Mouse (Mus musculus) liver, adult 2 months (tissue): Measurements from ENCODE around the gene Olfr432. TPM values are rescaled to one million over a fixed set of nuclear protein-coding genes. Genes with fewer than 3 reads are reported as not detected.
A peak's percentile ranks its signal among the peaks of the same experiment; 100 is the strongest.
"Not testable (repeated sequence)": the region's sequence is repeated elsewhere in the genome, so short reads cannot be mapped to it uniquely, and the experiment has no call there.

Source experiments
- DNase-seq: peaks from one replicate; pipeline ENCODE4 v3.0.0-alpha.2; 2011; ENCODE audit warnings: low read depth, low spot score; ENCODE audit errors: extremely low read depth
- H3K27ac ChIP-seq: fragments of 200-500 bp; replicated peaks from 2 replicates; pipeline ENCODE4 v1.5.1; 2012; ENCODE audit warnings: low read depth, mild to moderate bottlenecking, control low read depth, inconsistent platforms, low read length; ENCODE audit not compliant: insufficient read depth
- H3K27me3 ChIP-seq: fragments of 200-500 bp; 2 replicates; pipeline ENCODE4 v1.6.1; 2012; ENCODE audit warnings: mild to moderate bottlenecking, moderate library complexity, low read length, inconsistent platforms; ENCODE audit not compliant: control insufficient read depth, insufficient read depth
- H3K36me3 ChIP-seq: fragments of 200-500 bp; 2 replicates; pipeline ENCODE4 v1.6.1; 2012; ENCODE audit warnings: low read length, inconsistent platforms; ENCODE audit not compliant: control insufficient read depth, insufficient read depth
- H3K4me1 ChIP-seq: fragments of 200-500 bp; 2 replicates; pipeline ENCODE4 v1.6.1; 2011; ENCODE audit warnings: low read length; ENCODE audit not compliant: control insufficient read depth, insufficient read depth
- H3K4me3 ChIP-seq: fragments of 200-500 bp; 2 replicates; pipeline ENCODE4 v1.5.1; 2011; ENCODE audit warnings: low read depth, mild to moderate bottlenecking, control low read depth, low read length, moderate library complexity; ENCODE audit not compliant: insufficient read depth
- H3K79me2 ChIP-seq: fragments of 200-500 bp; 2 replicates; pipeline ENCODE4 v1.6.1; 2012; ENCODE audit warnings: inconsistent platforms, mild to moderate bottlenecking, low read length, moderate library complexity; ENCODE audit not compliant: control insufficient read depth, insufficient read depth
- H3K9ac ChIP-seq: fragments of 200-500 bp; 2 replicates; pipeline ENCODE4 v1.6.1; 2012; ENCODE audit warnings: low read depth, mild to moderate bottlenecking, control low read depth, inconsistent platforms, low read length
- CTCF ChIP-seq: fragments of 200-500 bp; IDR thresholded peaks from 2 replicates; pipeline ENCODE4 v1.5.1; 2011; ENCODE audit warnings: low read depth, low read length, control low read depth
- POLR2A ChIP-seq: fragments of 200-500 bp; IDR thresholded peaks from 2 replicates; pipeline ENCODE4 v1.6.1; 2011; ENCODE audit warnings: low read length, control low read depth; ENCODE audit not compliant: insufficient read depth; ENCODE audit errors: extremely low read depth
- WGBS: fragments of 180-500 bp; shearing (Covaris S2); methylation state at CpG from one replicate; pipeline ENCODE4 v1.1.7; 2018; 5-methylcytosine and 5-hydroxymethylcytosine counted together
- polyA plus RNA-seq: library from polyadenylated mRNA; depleted of rRNA; stranded (reverse); fragments of >200 nt; gene quantifications from 2 replicates; pipeline ENCODE4 v1.2.3, GENCODE M21; 2012
- total RNA-seq: library from RNA; depleted of rRNA; stranded (reverse); fragments of >200 nt; gene quantifications from 2 replicates; pipeline ENCODE4 v1.2.3, GENCODE M21; 2014

Olfr432 gene
- total and polyA plus RNA-seq, 2 experiments, result not detected

DNA sequence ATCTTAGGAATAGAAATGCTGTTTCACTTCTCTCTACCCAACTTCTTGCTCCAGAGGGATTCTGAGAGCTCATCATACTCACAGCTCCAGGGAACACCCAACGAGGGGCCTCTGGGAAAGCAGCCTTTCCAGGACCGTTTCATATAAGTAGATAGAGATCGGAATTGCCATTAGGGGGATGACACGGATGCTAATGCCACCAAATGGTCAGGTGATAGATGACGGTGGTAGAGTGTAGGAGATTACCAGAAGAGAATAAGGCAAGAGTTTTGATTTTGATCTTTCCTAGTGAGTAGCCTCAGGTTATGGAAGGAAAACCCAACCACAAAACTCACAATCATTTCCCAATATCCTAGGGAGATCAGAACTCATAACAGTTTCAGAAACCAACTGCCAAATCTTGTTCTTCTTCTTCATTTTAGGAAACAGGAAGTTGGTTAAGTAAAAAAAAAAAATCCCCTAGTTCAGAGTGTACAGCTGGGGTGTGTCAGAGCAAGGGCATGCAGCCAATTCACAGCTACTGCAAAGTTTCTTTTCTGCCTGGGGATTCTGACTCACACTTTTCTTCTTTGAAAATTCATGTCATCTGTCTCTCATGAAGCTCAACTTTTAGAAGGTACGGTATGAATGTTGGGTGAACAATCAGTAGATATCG, 8.4 kb upstream of the Olfr432 start, which contains the start of gene Olfr433:
TSS of gene Olfr433 (plus strand) at position 183 of the 655 bp plus-strand sequence.
- H3K27ac ChIP-seq, result no peak within 1 kb of the TSS
- WGBS, result 73% methylated on average over 7 of the region's 7 CpGs
- no peaks in the 10 kb centered on the region for H3K36me3 ChIP-seq
- TF ChIP-seq POLR2A, result no peak
- H3K9ac ChIP-seq, result no peak within 1 kb of the TSS
- H3K4me3 ChIP-seq, result no peak within 1 kb of the TSS
- H3K4me1 ChIP-seq, result no peaks in the 10 kb centered on the region
- no peaks in the 10 kb centered on the region for H3K79me2 ChIP-seq
- H3K27me3 ChIP-seq, result no peaks in the 10 kb centered on the region
- DNase-seq, result peak; percentile 39

DNA sequence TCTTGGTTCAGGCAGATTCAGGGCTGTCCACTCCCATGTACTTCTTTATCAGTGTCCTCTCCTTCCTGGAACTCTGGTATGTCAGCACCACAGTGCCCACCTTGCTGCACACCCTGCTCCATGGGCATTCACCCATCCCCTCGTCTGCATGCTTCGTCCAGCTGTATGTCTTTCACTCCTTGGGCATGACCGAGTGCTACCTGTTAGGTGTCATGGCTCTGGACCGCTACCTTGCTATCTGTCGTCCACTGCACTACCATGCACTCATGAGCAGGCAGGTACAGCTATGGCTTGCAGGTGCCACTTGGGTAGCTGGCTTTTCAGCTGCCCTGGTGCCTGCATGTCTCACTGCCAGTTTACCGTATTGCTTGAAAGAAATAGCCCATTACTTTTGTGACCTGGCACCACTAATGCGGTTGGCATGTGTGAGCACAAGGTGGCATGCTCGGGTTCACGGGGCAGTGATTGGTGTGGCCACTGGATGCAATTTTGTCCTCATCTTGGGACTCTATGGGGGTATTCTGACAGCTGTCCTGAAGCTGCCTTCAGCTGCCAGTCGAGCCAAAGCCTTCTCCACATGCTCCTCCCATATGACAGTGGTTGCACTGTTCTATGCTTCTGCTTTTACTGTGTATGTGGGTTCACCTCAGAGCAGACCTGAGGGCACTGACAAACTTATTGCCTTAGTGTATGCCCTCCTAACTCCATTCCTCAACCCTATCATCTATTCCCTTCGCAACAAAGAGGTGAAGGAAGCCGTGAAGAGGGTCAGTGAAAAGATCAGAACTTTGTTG, 6.7 kb upstream of the Olfr432 start:
- not testable (repeated sequence) for H3K4me1 ChIP-seq, H3K27me3 ChIP-seq, H3K4me3 ChIP-seq, H3K27ac ChIP-seq, DNase-seq, H3K9ac ChIP-seq, H3K79me2 ChIP-seq, H3K36me3 ChIP-seq
- WGBS, result 83% methylated on average over 12 of the region's 12 CpGs

DNA sequence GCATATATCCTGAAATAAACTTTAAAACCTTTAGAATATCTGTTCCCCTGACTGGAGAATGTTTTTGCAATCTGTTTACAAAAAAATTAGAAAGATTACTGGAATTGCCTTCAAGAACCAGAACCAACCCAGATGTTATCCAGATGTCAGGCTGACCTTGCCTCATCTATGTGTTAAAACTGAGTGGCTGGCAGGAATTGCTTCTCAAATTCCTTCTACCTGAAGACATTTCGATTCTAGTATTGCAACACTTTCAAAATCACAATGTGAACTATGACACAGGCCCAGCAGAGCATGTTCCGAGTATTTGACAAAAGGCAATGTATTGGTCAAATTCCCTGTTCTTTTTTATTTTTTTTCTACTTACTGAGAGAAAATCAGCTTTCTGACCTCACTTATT, 4.6 kb upstream of the Olfr432 start:
- WGBS, result 62% methylated on average over 2 of the region's 2 CpGs
- Histone ChIP-seq H3K27me3 (no peaks in the 10 kb centered on the region), H3K4me3 (no peak overlapping the region), H3K79me2 (no peaks in the 10 kb centered on the region), H3K9ac (no peak overlapping the region), H3K4me1 (no peaks in the 10 kb centered on the region), H3K36me3 (no peaks in the 10 kb centered on the region), H3K27ac (no peak overlapping the region)
- DNase-seq, result no peak
- TF ChIP-seq CTCF (no peak), POLR2A (no peak)

DNA sequence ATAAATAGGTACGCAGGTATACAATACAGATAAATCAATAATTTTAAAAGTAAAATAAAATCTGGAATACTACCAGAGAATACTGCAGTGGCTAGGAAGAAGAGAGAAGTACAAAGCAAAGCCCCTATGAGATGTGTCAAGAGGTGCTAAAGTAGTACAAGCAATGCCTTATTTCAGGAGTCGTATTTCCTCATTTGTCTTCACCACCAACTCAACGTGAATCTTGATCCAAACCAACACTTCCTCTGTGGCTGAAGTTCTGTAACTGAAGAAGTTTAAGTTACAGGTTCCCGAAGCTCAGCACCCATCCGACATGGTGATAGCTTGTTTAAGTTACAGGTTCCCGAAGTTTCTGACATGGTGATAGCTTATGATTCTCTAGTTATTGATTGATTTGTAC, 778 bp upstream of the Olfr432 start:
- not testable (repeated sequence) for H3K4me3 ChIP-seq, H3K36me3 ChIP-seq, H3K27me3 ChIP-seq, H3K27ac ChIP-seq, DNase-seq, H3K4me1 ChIP-seq, H3K79me2 ChIP-seq, H3K9ac ChIP-seq
- WGBS, result 73% methylated on average over 6 of the region's 6 CpGs

- H3K36me3 ChIP-seq, H3K9ac ChIP-seq, H3K4me1 ChIP-seq, H3K27ac ChIP-seq, H3K4me3 ChIP-seq, H3K27me3 ChIP-seq, H3K79me2 ChIP-seq, DNase-seq: not testable (repeated sequence)
- 74% methylated on average over 4 of the region's 4 CpGs for WGBS
Measured at GRCm38 (mm10) chr1:174049357-174049756, 352 bp downstream of the Olfr432 start.

DNA sequence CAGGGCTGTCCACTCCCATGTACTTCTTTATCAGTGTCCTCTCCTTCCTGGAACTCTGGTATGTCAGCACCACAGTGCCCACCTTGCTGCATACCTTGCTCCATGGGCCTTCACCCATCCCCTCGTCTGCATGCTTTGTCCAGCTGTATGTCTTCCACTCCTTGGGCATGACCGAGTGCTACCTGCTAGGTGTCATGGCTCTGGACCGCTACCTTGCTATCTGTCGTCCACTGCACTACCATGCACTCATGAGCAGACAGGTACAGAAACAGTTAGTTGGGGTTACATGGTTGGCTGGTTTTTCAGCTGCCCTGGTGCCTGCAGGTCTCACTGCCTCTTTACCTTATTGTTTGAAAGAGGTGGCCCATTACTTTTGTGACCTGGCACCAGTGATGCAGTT, 1.5 kb downstream of the Olfr432 start:
- no peak for TF ChIP-seq POLR2A
- TF ChIP-seq CTCF, result no peak
- Histone ChIP-seq H3K4me1 (no peaks in the 10 kb centered on the region), H3K4me3 (no peak overlapping the region), H3K9ac (no peak overlapping the region), H3K36me3 (no peaks in the 10 kb centered on the region), H3K27ac (no peak overlapping the region), H3K27me3 (no peaks in the 10 kb centered on the region), H3K79me2 (no peaks in the 10 kb centered on the region)
- DNase-seq, result no peak
- WGBS, result 74% methylated on average over 4 of the region's 4 CpGs
